In the genomic region with DNA sequence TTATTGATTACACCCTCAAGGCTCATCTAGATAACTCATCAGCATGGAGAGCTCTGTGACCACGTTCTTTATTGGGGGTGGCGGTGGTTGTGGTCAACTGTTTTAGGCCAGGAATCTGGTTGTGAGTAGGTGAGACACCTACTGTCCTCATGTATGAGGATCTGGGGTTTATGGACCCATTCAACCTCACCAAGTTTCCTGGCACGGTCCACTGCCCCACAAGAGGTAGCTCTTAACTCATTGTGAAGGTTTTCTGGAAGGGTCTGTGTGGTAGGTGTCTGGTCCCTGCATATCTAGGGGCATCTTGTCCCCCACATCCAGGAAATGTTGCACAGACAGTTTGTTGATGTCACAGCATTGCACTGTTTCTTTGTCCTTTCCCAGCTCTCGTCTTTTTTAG, we compare ENCODE assay signal across 31 mouse cellular contexts. TPM values are rescaled to one million over a fixed set of nuclear protein-coding genes. Genes with fewer than 3 reads are reported as not detected.
"Had no signal": no experiment of that assay in that cellular context is flagged by ENCODE, and none has a peak within 500 bp of the region (broad histone marks: within the 10 kb centered on the region; RNA-seq: fewer than 3 reads in every experiment).

No protein-coding gene starts in this region.

- H3K27ac ChIP-seq: heart, embryonic 13.5 days; heart, embryonic 15.5 days; hindbrain, embryonic 10.5 days; hindbrain, embryonic 12.5 days; hindbrain, embryonic 13.5 days; hindbrain, embryonic 14.5 days; hindbrain, embryonic 15.5 days; hindbrain, postnatal 0 days; intestine, embryonic 15.5 days; kidney, embryonic 15.5 days; kidney, postnatal 0 days; layer of hippocampus, adult 2 months; left cerebral cortex, adult 2 months had no signal

- H3K4me3 ChIP-seq: heart, embryonic 12.5 days; heart, embryonic 13.5 days; heart, embryonic 15.5 days; hindbrain, embryonic 10.5 days; hindbrain, embryonic 12.5 days; hindbrain, embryonic 13.5 days; hindbrain, embryonic 15.5 days; intestine, embryonic 15.5 days; kidney, embryonic 15.5 days; layer of hippocampus, adult 2 months; left cerebral cortex, adult 2 months had no signal

- DNase-seq: heart, postnatal 10 days; heart, postnatal 14 days; heart, postnatal 4 days; kidney, adult 11 months; kidney, adult 18-20 months; kidney, adult 2 months; kidney, adult 8-10 months; kidney, adult 9 months; kidney, postnatal 10 days; kidney, postnatal 14 days; kidney, postnatal 25 days; kidney, postnatal 36 days; kidney, postnatal 4 days; layer of hippocampus, adult 9-11 months; layer of hippocampus, postnatal 36 days had no signal

- H3K4me1 ChIP-seq: heart, embryonic 12.5 days; heart, embryonic 13.5 days; heart, embryonic 15.5 days; hindbrain, embryonic 10.5 days; hindbrain, embryonic 12.5 days; hindbrain, embryonic 13.5 days; hindbrain, embryonic 15.5 days; intestine, embryonic 15.5 days had no signal

- H3K9me3 ChIP-seq: heart, embryonic 13.5 days; heart, embryonic 15.5 days; hindbrain, embryonic 10.5 days; hindbrain, embryonic 12.5 days; hindbrain, embryonic 13.5 days; hindbrain, embryonic 15.5 days; intestine, embryonic 15.5 days; kidney, embryonic 15.5 days had no signal

- H3K36me3 ChIP-seq: heart, embryonic 12.5 days; heart, embryonic 13.5 days; heart, embryonic 15.5 days; hindbrain, embryonic 10.5 days; hindbrain, embryonic 12.5 days; hindbrain, embryonic 13.5 days; hindbrain, embryonic 15.5 days; intestine, embryonic 15.5 days; kidney, embryonic 15.5 days had no signal

- H3K27me3 ChIP-seq: heart, embryonic 12.5 days; heart, embryonic 13.5 days; heart, embryonic 15.5 days; hindbrain, embryonic 12.5 days; hindbrain, embryonic 13.5 days; hindbrain, embryonic 15.5 days; intestine, embryonic 15.5 days; kidney, embryonic 15.5 days had no signal

RNA-seq across cellular contexts. Expression of gene Dnah5, which starts 58.7 kb away (rescaled TPM):
- total RNA-seq: hematopoietic stem cell, adult 5-6 weeks had no signal
- polyA plus RNA-seq: heart, embryonic 12.5 days; heart, embryonic 13.5 days; heart, embryonic 14.5 days had no signal
